Comparison of ENCODE assay signal across 8 mouse cellular contexts in genomic region chr17:50557566-50558238, GRCm38 (mm10). TPM values are rescaled to one million over a fixed set of nuclear protein-coding genes. Genes with fewer than 3 reads are reported as not detected.
DNase-seq lines count a peak whose midpoint lies in the region; ATAC-seq and TF ChIP-seq lines count a peak whose summit lies in the region.

No protein-coding gene starts in this region.

- H3K4me3 ChIP-seq in gastrocnemius, adult 2 months: no peak overlapping the region
- no peak overlapping the region for H3K4me3 ChIP-seq in liver, adult 2 months (ENCODE audit: insufficient read depth, low read depth, low read length)
- H3K4me3 ChIP-seq in liver, embryonic 11.5 days (ENCODE audit: low read depth, low read length): no peak overlapping the region
- no peak overlapping the region for H3K4me3 ChIP-seq in lung, postnatal 0 days (ENCODE audit: low read depth, low read length)
- H3K4me3 ChIP-seq in hindbrain, embryonic 12.5 days: no peak overlapping the region

- no peak for TF ChIP-seq EP300 in lung, postnatal 0 days (IDR thresholded peaks at IDR 0.05)

- peak; percentile 25; the same call in 1 of the 2 replicates for TF ChIP-seq CTCF in gastrocnemius, adult 2 months (IDR thresholded peaks at IDR 0.05)
- peak; percentile 22; the same call in 1 of the 2 replicates for TF ChIP-seq CTCF in liver, adult 2 months (IDR thresholded peaks at IDR 0.05; ENCODE audit: low read depth, low read length)
- peak; percentile 62 for TF ChIP-seq CTCF in lung, postnatal 0 days (IDR thresholded peaks at IDR 0.05)

- peak; percentile 40 for DNase-seq in adrenal gland, postnatal 10 days
- no peak for DNase-seq in adrenal gland, adult 8-10 months
- DNase-seq in gastrocnemius, adult 2 months: no peak
- DNase-seq in gastrocnemius, postnatal 25 days: no peak
- DNase-seq in liver, adult 2 months (ENCODE audit: extremely low read depth, low read depth, low spot score): peak; percentile 90
- no peak for DNase-seq in liver, embryonic 11.5 days (ENCODE audit: low spot score)
- peak; percentile 71 for DNase-seq in lung, postnatal 0 days (ENCODE audit: low spot score)

- peaks cover 5% of the 10 kb centered on the region for H3K79me2 ChIP-seq in liver, adult 2 months (ENCODE audit: control insufficient read depth, insufficient read depth, low read length)

- peak overlapping the region; percentile 16; the same call in 1 of the 2 replicates for H3K27ac ChIP-seq in gastrocnemius, adult 2 months
- H3K27ac ChIP-seq in liver, adult 2 months (replicated peaks; ENCODE audit: insufficient read depth, low read depth, low read length): peak overlapping the region; percentile 71
- H3K27ac ChIP-seq in liver, embryonic 11.5 days (ENCODE audit: low read depth, low read length): no peak overlapping the region
- H3K27ac ChIP-seq in lung, postnatal 0 days (ENCODE audit: low read length): no peak overlapping the region
- H3K27ac ChIP-seq in hindbrain, embryonic 12.5 days: no peak overlapping the region

- H3K9ac ChIP-seq in liver, adult 2 months (ENCODE audit: low read depth, low read length): peak overlapping the region; percentile 55
- no peak overlapping the region for H3K9ac ChIP-seq in liver, embryonic 11.5 days (ENCODE audit: low read depth, low read length)
- no peak overlapping the region for H3K9ac ChIP-seq in lung, postnatal 0 days (replicated peaks; ENCODE audit: low read depth)
- H3K9ac ChIP-seq in hindbrain, embryonic 12.5 days: no peak overlapping the region

- peaks cover 9% of the 10 kb centered on the region for H3K4me1 ChIP-seq in liver, adult 2 months (ENCODE audit: control insufficient read depth, insufficient read depth, low read length)
- H3K4me1 ChIP-seq in liver, embryonic 11.5 days (replicated peaks; ENCODE audit: control insufficient read depth, insufficient read depth, low read length): no peaks in the 10 kb centered on the region
- no peaks in the 10 kb centered on the region for H3K4me1 ChIP-seq in lung, postnatal 0 days (ENCODE audit: insufficient read depth, low read depth, low read length)
- no peaks in the 10 kb centered on the region for H3K4me1 ChIP-seq in hindbrain, embryonic 12.5 days

- 38% methylated on average over 12 of the region's 12 CpGs for WGBS in liver, adult 2 months
- WGBS in liver, embryonic 11.5 days: 86% methylated on average over 12 of the region's 12 CpGs
- 66% methylated on average over 12 of the region's 12 CpGs for WGBS in lung, postnatal 0 days
- WGBS in hindbrain, embryonic 12.5 days: 82% methylated on average over 12 of the region's 12 CpGs

- no peak for ATAC-seq in liver, embryonic 11.5 days (replicated peaks; ENCODE audit: low FRiP score)
- peak; percentile 47 for ATAC-seq in lung, postnatal 0 days
- no peak for ATAC-seq in hindbrain, embryonic 12.5 days (ENCODE audit: low FRiP score)

- no peaks in the 10 kb centered on the region for H3K9me3 ChIP-seq in liver, embryonic 11.5 days (ENCODE audit: control insufficient read depth, low read length)
- H3K9me3 ChIP-seq in lung, postnatal 0 days (ENCODE audit: low read length): no peaks in the 10 kb centered on the region
- no peaks in the 10 kb centered on the region for H3K9me3 ChIP-seq in hindbrain, embryonic 12.5 days (replicated peaks)

- TF ChIP-seq POLR2A in liver, adult 2 months (IDR thresholded peaks at IDR 0.05; ENCODE audit: extremely low read depth, insufficient read depth, low read length): no peak

- H3K4me2 ChIP-seq in liver, embryonic 11.5 days: no peak overlapping the region
- H3K4me2 ChIP-seq in lung, postnatal 0 days (replicated peaks; ENCODE audit: low read depth, low read length): no peak overlapping the region
- H3K4me2 ChIP-seq in hindbrain, embryonic 12.5 days (replicated peaks): no peak overlapping the region

- intact Hi-C loops in gastrocnemius, adult 2 months (cut with DNase I): no loop called here

- no peaks in the 10 kb centered on the region for H3K27me3 ChIP-seq in liver, adult 2 months (ENCODE audit: control insufficient read depth, insufficient read depth, low read length)
- no peaks in the 10 kb centered on the region for H3K27me3 ChIP-seq in liver, embryonic 11.5 days (replicated peaks; ENCODE audit: control insufficient read depth, insufficient read depth, low read length)
- H3K27me3 ChIP-seq in lung, postnatal 0 days (replicated peaks; ENCODE audit: insufficient read depth, low read length): no peaks in the 10 kb centered on the region
- no peaks in the 10 kb centered on the region for H3K27me3 ChIP-seq in hindbrain, embryonic 12.5 days

- no peaks in the 10 kb centered on the region for H3K36me3 ChIP-seq in liver, adult 2 months (ENCODE audit: control insufficient read depth, insufficient read depth, low read length)
- no peaks in the 10 kb centered on the region for H3K36me3 ChIP-seq in liver, embryonic 11.5 days (ENCODE audit: control insufficient read depth, insufficient read depth, low read length)
- no peaks in the 10 kb centered on the region for H3K36me3 ChIP-seq in lung, postnatal 0 days (ENCODE audit: insufficient read depth, low read length)
- H3K36me3 ChIP-seq in hindbrain, embryonic 12.5 days: no peaks in the 10 kb centered on the region

RNA-seq across cellular contexts. Expression of gene Plcl2, which starts 48.5 kb away (rescaled TPM):
- total RNA-seq in adrenal gland, postnatal 10 days (2021): 10 to 100 TPM; 42.3 to 45.6 TPM
- 10 to 100 TPM; 60.4 to 90.4 (median 69.1) TPM for total RNA-seq in adrenal gland, adult 8-10 months (2022)
- total RNA-seq in gastrocnemius, adult 2 months (2021): 10 to 100 TPM; 31.0 to 37.2 TPM
- total RNA-seq in gastrocnemius, postnatal 25 days (2021): 10 to 100 TPM; 27.0 to 32.7 TPM
- total RNA-seq in liver, adult 2 months (2014; rRNA removed): 11.8 and 12.4 TPM in 2 replicates
- 3.6 and 4.2 TPM in 2 replicates for polyA plus RNA-seq in liver, adult 2 months (2012; rRNA removed)
- polyA plus RNA-seq in liver, embryonic 11.5 days (2014; fragmentation: Nextera tagmentation; extraction: Ambion mirVana): 3.2 and 3.4 TPM in 2 replicates
- polyA plus RNA-seq in lung, postnatal 0 days (2015; fragmentation: Nextera tagmentation; extraction: Ambion mirVana): 1.0 and 1.3 TPM in 2 replicates
- 9.2 and 10.0 TPM in 2 replicates for polyA plus RNA-seq in hindbrain, embryonic 12.5 days (2016; fragmentation: Nextera tagmentation; extraction: Ambion mirVana)

Comparison
In these comparisons a context has a peak if more than half of its experiments do, and no peak if none do; other contexts are left out.
1. DNase-seq: peak in adrenal gland, postnatal 10 days (single experiment), liver, adult 2 months (single experiment) and lung, postnatal 0 days (single experiment); none in adrenal gland, adult 8-10 months (single experiment), gastrocnemius, adult 2 months (single experiment), gastrocnemius, postnatal 25 days (single experiment) and liver, embryonic 11.5 days (single experiment).
2. H3K27ac ChIP-seq: peak in gastrocnemius, adult 2 months (single experiment) and liver, adult 2 months (single experiment); none in liver, embryonic 11.5 days (single experiment), lung, postnatal 0 days (single experiment) and hindbrain, embryonic 12.5 days (single experiment).
3. Peak in every context shown above with its lines, with median percentiles within 50 percentile points of each other: CTCF ChIP-seq.